Mouse (Mus musculus): ENCODE measurements around the gene Arl8a.

The Arl8a gene

GRCm38 (mm10) chr1:135204196-135205126, 57.8 kb downstream of the Arl8a start:
- DNase-seq = no peak

- DNase-seq = no peak
Measured at GRCm38 (mm10) chr1:135205257-135205656, 58.6 kb downstream of the Arl8a start.
